Mouse (Mus musculus) urinary bladder, postnatal 4 days (tissue): ENCODE measurements around the gene Adgrf5.
"Not testable (repeated sequence)": the region's sequence is repeated elsewhere in the genome, so short reads cannot be mapped to it uniquely, and the experiment has no call there.

Source experiments
- DNase-seq, 2 experiments: peaks; one replicate each; pipeline ENCODE4 v3.0.0; 2021 to 2022; ENCODE audit warnings: low spot score in 2 of 2

Gene Adgrf5

DNA sequence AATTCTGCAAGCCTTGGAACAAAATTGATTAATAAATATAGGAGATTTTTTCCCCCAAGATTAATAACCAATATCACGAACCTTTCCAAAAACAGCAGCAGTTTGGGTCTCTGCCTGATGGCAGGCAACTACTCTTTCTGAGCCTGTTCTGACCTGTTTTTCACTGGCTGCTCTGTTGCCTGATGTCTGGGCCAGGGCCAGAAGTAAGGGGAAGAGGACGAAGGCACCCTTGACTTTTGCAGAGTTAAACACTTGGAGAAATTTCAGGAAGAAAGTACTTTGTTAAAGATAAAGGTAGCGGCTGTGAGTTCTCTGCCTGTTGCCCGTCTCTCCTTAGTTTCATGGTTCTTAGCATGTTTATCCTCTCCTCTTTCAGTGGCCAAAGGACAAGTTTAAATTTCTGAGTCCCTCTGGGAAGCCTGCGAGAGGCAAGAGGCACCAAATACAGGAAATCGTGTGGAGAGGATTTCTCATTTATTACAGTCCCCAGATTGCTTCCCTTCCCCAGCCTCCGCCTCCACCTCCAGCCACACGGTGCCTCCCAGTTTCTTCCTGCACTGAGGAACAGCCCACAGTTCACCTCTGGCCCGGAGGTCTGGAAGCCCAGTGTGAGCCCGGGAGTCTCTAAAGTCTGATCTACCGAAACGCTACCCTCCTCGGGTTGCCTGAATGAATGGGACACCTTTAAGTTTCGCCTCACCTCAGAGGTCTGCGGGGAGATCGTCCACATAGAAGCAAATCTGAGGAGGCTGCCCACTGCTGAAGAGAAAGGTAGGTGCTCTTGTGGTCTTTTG lies at the start of gene Adgrf5:
Gene Adgrf5 (plus strand): TSS at position 626 of the 794 bp plus-strand sequence.
- no peak for DNase-seq

DNA sequence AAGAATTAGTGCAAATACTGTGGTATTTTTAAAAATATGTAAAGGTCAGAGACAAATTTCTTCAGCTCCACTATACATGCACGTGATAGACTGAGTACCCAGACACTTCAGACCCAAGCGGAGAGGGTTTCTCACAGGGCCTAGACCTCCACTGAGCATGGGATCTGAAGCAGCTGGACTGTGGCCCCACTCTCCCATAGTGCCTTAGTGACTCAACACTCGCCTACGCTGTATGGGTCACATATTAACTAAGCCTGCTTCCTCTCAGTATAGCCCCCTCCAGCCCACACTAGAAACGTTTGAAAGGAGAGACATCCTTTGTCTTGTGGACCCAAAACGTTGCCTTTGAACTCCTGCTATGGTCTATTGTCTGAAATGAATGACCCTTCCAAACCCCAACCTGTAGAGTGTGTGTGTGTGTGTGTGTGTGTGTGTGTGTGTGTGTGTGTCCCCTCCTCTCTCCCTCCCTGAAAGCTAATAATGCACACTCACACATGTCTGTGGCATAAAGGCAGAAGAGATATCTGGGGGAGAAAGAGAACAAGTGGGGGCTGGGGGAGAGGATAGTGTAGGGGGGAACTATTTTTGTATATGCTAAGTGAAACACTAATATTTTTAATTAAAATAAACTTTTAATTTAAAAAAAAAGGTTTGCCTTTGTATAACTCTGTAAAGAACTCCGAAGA lies 34.1 kb upstream of the Adgrf5 start:
- DNase-seq: no peak

DNA sequence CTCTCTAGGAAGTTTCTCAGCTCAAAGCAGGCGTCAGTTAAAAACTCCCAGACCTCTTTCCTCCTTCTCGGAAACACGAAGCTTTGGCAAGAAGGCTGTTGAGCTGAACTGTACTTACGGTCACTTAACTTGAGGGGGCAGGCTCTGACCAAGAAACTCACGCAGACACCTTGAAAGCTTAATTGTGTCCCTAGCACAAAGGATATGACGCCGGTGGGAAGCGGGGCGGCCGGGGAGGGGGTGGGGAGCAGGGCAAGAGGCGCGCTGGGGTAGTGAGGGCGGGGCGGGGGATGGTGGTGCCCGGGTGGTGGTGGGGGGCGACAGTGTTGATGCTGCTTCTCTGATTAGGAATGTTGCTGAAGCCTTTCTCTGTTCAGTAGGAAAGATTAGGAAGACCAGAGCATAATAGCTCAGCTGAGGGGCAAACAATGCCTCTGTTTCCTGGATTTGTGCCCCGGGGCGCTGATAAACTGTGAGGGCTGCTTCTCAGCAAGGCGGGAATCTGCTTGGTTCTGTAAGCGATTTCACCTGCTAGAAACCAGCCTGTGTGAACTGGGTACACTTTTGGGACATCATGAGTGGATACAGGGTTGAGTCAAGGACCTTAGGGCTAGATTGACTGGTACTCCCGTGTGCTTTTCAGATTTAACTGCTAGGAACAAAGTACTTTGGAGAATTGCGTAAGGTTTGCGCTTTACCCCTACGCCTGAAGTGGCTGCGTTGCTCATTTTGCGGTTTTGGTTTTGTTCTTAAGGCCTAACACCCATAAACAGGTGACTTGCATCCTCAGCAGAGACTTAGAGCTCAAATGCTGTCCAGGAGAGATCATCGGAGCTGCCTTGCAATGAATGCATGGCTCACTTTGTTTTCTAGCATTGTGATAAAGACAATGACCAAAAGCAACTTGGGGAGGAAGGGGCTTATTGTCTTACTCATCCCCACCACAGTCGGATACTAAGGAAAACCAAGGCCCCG lies 33.2 kb upstream of the Adgrf5 start:
- DNase-seq: peak in 1 of 2 experiments; percentile 19

DNA sequence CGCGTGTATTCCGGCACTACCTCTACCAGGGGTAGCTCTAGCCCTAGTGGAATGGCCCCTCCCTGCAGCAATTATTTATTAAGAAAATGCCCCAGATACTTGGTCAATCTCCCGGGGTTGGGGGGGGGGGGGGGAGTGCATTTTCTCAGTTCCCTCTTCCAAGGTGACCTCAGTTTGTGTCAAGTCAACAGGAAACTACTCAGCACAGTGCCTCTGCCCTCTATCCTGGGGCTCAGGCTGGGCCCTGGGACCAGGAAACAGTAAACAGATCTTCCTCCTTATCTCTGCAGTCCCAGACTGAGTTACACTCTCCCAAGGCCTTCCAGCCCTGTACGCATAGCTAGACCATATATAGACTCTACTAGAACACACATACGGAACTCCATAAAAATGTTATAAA lies 32.4 kb upstream of the Adgrf5 start:
- DNase-seq: no peak

DNA sequence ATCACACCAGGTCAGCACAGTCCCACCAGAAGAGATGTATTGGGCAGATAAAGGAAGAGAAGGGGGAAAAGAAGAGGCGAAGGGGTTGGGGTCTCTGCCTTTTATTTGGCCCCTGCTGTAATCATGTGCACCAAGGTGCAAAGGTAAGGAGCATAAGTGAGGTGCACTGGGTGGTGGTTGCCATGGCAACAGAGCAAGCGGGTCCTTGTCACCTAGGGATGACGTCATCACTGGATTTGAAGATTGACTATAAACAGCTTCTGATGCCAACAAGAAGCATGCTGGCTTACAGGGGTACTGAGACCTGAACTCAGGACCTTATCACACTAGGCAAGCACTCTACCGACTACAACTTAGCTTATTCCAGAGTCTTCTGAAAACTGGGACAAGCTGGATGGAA lies 31.0 kb upstream of the Adgrf5 start:
- no peak for DNase-seq

DNA sequence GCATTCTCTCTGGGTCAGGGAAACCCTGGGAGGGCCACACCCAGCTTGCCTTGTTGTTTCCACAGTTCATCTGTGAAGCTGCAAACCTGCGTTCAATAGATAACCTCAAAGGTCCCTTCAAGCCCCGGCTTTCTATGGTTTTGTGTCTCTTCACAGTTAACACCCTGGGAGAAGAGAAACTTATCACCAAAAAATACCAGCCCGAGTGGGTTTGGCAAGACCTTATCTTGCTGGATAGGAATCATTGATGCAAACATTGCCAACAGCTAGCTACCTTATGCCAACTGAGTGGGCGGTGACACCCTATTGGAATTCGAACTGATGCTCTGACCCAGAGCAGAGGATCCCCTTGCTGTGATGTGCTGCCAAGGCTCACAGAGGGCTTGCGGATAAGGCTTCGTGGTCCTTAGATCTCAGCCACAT lies 30.5 kb upstream of the Adgrf5 start:
- DNase-seq: no peak

DNA sequence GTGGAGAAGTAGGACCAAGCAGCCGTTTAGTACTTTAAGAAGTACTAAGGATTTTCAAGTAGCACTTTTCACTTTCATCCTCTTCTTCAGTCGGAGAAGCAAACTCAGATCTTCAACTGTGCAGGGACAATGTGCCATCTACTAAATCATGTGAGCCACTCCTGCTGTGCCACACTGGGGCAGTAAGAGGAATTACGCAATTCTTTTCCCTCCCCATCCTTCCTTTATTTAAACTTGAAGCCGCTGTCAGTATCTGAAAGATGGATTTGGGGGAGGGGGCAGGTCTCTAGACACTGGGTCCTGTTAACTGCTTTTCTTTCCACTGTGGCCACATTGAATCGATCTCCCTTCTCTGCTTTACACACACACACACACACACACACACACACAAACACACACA lies 27.6 kb upstream of the Adgrf5 start:
- no peak for DNase-seq

DNA sequence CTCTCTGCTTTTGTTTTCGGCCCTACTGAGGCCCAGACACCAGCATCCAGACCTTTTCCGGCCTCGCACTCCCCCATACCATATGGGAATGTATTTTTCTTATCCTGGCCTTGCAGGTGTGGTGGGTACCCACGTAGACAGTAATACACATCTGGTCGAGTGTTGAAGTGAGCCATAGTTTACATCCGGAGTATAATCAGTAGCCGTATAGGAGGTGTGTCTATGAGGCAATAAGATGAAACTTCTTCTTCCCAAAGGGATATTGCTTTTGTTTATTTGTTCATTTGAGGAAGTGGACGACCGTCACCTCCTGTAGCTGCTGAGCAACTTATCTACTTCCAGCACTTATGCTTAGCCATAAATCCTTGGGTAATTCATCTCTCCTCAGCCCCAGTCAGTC lies 26.2 kb upstream of the Adgrf5 start:
- DNase-seq: no peak

DNA sequence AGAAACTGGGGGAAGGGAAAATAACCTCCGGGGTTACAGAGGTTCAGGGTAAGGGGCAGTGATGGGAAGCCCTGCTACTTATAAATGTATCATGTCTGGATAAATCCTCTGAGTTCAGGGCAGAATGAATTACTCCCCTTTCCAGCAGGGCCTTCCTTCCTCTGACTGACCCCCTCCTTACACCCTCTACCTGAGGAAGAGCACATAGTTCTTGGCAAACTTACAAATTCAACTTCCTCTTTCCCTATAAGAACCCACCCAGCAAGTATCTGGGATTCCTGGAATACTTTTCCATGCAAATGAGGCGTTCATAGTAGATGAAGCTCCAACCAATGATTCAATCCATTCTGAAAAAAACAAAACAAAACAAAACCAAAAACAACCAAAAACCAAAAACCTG lies 22.6 kb upstream of the Adgrf5 start:
- DNase-seq: no peak

DNA sequence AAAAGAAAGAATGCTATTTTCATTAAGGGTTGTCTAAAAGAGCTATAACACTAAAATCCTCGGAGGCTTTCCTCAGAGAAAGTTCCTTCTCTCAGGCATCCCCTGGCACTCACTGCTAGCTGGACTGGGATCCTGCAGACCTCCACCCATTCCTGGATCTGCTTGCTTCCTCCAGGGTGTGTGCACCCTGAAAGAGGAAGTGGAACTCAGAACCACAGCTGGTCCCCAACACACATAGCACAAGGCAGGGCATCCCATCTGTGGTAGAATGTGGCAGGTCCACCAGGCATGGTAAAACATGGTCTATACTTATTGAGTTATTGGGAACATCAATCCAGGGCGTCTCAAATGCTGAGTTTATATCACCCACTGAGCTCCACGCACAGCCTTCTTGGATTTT lies 22.0 kb upstream of the Adgrf5 start:
- no peak for DNase-seq

DNA sequence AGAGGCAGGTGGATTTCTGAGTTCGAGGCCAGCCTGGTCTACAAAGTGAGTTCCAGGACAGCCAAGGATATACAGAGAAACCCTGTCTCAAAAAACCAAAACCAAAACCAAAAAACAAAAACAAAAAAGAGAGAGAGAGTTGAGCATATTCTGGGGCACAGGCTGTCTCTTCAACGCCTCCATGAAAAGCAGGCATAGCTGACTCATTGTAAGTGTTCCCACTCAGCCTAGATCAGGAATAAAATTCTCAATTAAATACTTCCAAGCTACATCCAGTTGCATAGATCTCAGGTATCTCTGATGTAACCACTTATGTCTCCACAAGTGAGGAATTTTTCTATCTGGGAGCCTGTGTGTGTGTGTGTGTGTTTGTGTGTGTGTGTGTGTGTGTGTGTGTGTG lies 13.8 kb upstream of the Adgrf5 start:
- DNase-seq: not testable (repeated sequence)

DNA sequence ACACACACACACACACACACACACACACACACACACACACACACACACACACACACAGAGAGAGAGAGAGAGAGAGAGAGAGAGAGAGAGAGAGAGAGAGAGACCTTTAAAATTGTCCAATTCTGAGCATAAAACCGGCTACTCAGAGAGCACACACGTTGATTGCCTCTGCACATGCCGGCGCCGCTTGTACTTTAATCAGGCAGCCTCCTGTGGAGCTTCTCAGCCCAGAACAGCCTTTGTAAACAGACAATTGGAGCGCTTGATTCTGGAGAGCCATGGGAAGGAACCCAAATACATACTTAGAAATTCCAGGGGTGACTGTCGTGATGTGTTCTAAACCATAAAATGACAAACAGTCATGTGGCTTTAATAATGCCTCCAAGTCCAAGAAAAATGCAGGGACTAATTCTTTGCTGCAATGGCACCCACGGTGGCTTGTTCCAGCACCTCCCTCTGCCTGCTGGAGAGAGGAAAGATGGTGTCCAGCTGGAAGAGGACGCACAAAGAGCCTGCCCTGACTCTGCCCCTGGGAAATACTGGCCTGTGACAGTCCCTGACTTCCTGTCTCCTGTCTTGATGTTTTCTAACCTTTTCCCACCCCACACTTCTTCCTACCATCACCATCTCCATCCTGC lies 2.2 kb upstream of the Adgrf5 start:
- DNase-seq: no peak

DNA sequence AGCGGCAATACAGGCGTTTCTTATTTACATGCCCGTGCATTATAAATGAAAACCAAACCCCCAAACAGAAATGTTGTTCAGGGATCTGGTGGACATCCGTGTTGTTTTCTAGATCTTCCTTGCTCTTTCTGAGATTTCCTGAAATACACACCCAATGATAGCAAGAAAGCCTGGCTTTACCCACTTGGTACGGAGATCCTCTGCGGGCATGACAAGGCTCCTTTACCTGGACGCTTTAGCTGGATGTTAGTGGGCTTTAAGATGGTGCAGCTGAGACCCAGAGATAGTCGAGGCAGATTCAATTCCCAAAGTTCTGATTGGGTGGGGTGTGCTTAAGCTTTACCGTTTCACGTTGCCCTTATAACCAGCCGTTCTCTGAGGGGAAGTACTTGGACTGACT lies 770 bp downstream of the Adgrf5 start:
- no peak for DNase-seq

DNA sequence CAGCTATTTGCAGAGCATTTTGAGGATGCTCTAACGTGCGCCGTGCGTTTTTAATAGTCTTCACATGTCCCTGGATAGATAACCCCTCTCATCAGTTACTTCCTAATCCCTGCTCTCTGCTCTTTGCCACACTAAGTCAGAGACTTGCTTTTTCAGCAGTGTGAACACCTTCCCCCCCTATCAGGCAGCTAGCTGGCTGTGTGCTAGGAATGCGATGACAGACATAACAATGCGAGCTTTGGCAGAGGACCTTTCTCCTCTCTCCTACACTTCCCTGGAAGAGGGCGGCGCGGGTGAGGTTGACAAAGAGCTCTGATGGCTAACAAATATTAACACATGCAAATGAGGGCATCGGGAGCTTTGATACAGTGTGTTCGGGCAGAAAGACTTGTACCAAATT lies 2.1 kb downstream of the Adgrf5 start:
- DNase-seq: no peak

DNA sequence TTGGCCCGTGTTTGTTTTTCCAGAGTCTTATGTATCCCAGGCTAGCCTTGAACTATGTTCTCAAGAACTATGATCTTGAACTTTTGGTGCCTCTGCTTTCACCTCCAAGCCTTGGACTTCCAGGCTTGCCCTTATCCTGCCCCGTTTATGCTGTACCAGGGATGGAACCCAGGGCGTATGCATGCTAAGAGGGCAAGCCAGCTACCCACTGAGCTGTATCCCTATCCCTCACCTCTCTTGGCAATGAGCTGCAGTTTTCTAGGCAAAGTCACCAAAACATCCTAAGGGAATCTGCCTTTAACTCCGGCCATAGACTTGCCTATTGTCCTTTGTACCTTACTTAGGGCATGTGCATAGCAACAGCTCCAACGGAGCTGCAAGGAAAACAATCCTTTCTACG lies 2.6 kb downstream of the Adgrf5 start:
- DNase-seq: no peak

DNA sequence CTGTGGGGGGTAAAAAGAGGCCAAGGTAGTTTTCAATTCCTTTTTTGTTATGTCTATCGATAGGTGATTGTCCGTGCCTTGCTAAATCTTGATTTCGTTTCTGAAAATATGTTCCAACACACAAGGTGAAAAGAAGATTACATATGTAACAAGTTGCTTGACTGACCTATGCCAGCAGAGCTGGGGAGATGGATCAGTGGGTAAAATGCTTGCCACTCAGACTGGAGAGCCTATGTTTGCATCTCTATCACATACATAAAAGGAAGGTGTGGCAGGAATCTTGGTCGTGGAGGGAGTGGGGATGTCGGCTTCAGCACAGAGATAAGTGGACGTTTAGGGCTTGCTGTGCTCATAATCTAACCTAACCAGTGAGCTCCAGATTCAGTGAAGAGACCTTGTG lies 3.7 kb downstream of the Adgrf5 start:
- DNase-seq: no peak

DNA sequence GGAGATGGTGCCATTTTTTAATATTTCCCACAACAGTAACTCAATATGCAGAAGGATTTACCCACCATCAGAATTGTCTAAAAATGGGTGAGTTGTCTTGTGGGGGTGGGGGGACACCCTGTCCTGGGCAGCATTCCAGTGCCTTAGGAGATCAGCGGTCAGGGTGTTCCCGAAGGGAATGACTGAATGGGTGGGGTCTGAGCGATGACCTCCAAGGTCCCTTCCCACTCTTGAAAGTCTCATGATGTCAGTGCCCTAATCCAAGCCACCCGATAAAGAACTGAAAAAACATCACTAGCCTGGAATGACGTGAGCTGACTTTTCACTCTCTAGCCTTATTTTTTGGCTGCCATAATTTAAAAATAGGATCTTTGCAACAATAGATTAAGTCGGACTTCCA lies 5.0 kb downstream of the Adgrf5 start:
- no peak for DNase-seq

DNA sequence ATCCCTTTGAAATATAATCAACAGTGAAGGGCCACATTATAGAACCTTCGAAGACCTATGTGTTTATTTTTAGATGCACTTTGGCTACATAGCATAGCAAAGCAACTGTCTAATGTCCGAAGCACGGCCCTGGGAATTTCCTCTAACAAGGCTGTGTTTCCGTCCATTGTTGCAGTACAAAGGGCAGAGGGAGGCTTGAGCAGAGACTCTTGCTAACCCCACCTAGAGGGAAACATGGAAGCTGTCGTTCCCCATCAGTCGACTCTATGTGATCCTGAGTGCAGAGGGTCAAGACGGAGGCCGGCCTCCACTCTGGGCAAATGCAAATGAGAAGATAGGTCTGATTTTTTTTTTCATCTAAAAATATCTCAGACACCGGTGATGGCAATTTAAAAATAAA lies 6.2 kb downstream of the Adgrf5 start:
- no peak for DNase-seq

DNA sequence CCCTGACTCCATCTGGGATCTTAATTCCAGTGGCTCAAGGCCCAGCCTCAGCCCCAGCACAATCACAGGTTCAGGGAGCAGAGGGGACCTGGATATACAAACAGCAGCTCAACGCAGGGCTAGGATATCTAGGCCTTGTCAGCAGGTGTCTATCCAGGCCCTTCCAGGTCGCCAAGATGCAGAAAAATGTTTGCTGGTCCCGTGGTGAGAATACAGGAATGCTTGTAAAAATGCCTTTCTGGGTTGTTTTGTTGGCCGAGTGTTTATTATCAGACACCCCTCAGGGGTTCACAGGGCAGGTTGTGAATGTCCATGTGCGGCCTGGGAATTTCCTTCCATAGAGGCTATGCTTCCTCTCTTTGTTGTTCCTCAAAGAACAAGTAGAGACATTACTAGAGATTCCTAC lies 7.9 kb downstream of the Adgrf5 start:
- DNase-seq: no peak

DNA sequence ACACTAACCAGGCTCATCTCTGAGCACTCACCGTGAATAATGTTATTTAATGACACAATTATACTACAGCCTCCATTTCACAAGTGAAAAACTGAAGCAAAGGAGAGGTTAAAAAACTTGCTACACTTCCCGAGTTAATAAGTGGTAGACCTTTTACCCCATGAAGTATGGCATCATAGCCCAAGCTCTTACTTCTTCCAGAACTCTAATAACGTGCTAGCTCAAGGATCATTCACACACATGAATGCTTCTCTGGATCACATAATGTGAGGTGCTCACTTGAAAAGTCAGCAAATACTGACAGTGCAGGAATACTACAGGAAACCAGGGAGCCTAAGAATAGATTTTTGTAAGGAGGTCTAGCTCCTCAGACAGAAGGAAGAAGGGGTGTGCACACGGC lies 12.4 kb downstream of the Adgrf5 start:
- no peak for DNase-seq

DNA sequence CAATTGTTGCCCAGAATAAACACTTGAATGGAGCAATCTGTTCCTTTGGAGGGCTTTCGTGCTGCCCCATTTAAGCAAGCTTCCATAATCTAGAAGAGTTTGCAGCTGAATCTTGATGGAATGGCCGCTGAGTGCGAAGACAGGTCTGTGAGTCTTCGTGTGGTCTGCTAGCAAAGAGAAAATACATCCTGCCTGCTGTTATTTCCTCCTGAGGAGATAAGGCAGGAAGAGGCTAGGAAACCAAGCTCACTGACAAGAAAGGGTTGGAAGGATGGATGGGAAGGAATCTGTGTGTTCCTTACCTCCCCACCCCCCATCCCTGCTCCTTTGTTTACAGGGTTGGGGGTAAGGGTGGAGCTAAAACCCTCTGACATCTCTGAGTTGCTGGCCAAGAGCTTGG lies 13.8 kb downstream of the Adgrf5 start:
- DNase-seq: no peak

DNA sequence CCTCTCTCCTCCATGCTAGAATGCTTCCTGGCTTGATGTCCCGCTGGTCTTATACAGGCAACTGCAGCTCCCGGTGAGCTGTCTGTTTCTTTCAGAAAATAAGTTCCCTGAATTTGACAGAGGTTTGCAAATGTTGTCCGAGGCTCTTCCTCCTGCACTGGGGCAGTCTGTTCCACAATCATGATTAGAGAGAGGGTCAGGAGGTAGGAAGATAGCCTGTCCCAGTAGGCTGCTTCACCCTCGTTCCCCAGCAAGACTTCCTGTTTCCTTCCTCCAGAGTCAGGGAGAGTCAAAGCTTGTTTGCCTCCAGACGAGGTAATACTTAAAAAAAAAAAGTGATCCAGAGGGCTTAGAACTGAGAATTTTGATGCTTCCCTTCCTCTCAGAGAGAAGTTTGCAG lies 16.3 kb downstream of the Adgrf5 start:
- DNase-seq: no peak
